Mouse (Mus musculus) intestine, embryonic 16.5 days (tissue): ENCODE measurements around the gene Gm21972. TPM values are rescaled to one million over a fixed set of nuclear protein-coding genes. Genes with fewer than 3 reads are reported as not detected.

Experiments
- ATAC-seq: fragments of 200-750 bp; cut with Nextera tagmentation; 2 replicates; pipeline ENCODE4 v1.8.0; 2017; ENCODE audit warnings: moderate TSS enrichment, moderate library complexity
- H3K27ac ChIP-seq: fragments of 300-500 bp; sonication (generic); 2 replicates; pipeline ENCODE4 v1.5.1; 2014; ENCODE audit warnings: mild to moderate bottlenecking, low read length
- H3K27me3 ChIP-seq: fragments of 300-500 bp; sonication (generic); replicated peaks from 2 replicates; pipeline ENCODE4 v1.6.1; 2014; ENCODE audit warnings: low read length, control low read depth, mixed read lengths; ENCODE audit not compliant: control insufficient read depth, insufficient read depth
- H3K36me3 ChIP-seq: fragments of 300-500 bp; sonication (generic); 2 replicates; pipeline ENCODE4 v1.6.1; 2014; ENCODE audit warnings: low read length, control low read depth; ENCODE audit not compliant: control insufficient read depth, insufficient read depth
- H3K4me1 ChIP-seq: fragments of 300-500 bp; sonication (generic); 2 replicates; pipeline ENCODE4 v1.6.1; 2014; ENCODE audit warnings: low read length, control low read depth, mixed read lengths; ENCODE audit not compliant: control insufficient read depth, insufficient read depth
- H3K4me2 ChIP-seq: fragments of 300-500 bp; sonication (generic); 2 replicates; pipeline ENCODE4 v1.6.1; 2014; ENCODE audit warnings: low read depth, low read length, control low read depth
- H3K4me3 ChIP-seq: fragments of 300-500 bp; sonication (generic); 2 replicates; pipeline ENCODE4 v1.5.1; 2014; ENCODE audit warnings: mild to moderate bottlenecking, low read length
- H3K9ac ChIP-seq: fragments of 300-500 bp; sonication (generic); 2 replicates; pipeline ENCODE4 v1.6.1; 2014; ENCODE audit warnings: low read depth, low read length
- H3K9me3 ChIP-seq: fragments of 300-500 bp; sonication (generic); 2 replicates; pipeline ENCODE4 v1.6.1; 2016; ENCODE audit warnings: low read length, control low read depth; ENCODE audit not compliant: control insufficient read depth
- WGBS: fragments of 180-500 bp; shearing (Covaris S2); extraction: QIAGEN DNeasy Blood & Tissue Kit; methylation state at CpG from one replicate; pipeline ENCODE4 v1.1.7; 2014; 5-methylcytosine and 5-hydroxymethylcytosine counted together
- polyA plus RNA-seq: library from polyadenylated mRNA; unstranded; fragments of >200 nt; fragmentation: Nextera tagmentation; extraction: Ambion mirVana; gene quantifications from 2 replicates; pipeline ENCODE4 v1.2.1, GENCODE M21; 2015

The Gm21972 gene
- polyA plus RNA-seq, 1 experiment from 2014 or later = not detected

DNA sequence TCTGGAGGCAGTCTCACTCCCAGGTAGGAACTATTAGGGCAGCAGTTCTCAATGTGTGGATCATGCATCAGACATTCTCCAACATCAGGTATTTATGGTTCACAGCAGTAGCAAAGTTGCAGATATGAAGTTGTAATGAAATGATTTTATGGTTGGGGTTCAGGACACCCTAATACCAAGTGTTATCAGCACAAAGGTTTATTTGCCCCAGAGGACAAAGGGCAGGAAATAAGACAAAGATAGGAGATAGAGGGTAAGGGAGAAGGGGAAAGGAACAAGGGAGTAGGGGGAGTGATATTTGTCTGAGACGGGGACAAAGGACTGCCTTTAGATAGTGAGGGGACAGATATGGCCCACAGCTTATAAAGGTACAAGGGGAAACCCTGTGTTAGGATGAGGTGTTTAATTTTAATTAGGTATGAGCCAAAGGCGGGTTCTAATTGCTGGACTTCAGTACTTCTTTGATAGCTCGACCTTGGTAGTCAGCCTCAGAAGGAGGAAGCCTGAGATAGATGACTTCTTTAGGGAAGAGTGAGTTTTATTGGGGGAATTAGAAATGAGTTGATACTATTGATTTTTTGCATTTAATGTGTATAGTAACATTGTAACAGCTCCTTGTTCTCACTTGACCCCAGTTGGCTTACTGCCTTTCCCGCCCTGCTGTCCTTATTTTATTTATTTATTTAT lies 50.3 kb downstream of the Gm21972 start:
- ATAC-seq = peak; percentile 80
- Histone ChIP-seq H3K4me2 (no peak overlapping the region), H3K27ac (no peak overlapping the region), H3K9ac (no peak overlapping the region), H3K4me3 (no peak overlapping the region), H3K4me1 (no peaks in the 10 kb centered on the region), H3K27me3 (no peaks in the 10 kb centered on the region), H3K9me3 (no peaks in the 10 kb centered on the region), H3K36me3 (no peaks in the 10 kb centered on the region)
- WGBS = 58% methylated on average over 4 of the region's 4 CpGs

DNA sequence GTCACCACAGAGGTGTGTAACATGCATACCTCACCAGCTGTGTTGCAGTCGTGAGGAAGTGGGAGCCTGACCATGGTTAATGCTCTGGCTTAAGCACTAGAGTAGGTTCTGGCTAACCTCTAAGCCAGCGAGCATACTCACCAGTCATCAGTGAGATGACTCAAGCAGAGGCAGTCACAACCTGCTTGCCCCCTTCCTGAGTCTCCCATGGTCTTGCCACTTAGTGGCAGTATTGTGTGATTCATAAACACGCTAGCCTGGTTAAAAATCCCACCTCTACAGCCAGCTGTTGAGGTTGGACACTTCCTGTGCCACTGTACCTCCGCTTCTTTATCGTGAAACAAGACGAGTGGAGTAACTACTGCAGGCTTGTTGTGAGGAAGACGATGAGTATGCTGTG lies 53.3 kb downstream of the Gm21972 start:
- Histone ChIP-seq H3K4me1 (no peaks in the 10 kb centered on the region), H3K36me3 (0 out of 2 replicates have a peak, but pooled peaks cover 2% of the 10 kb centered on the region), H3K27me3 (no peaks in the 10 kb centered on the region), H3K9ac (no peak overlapping the region), H3K27ac (no peak overlapping the region), H3K4me2 (no peak overlapping the region), H3K4me3 (no peak overlapping the region), H3K9me3 (no peaks in the 10 kb centered on the region)
- no peak for ATAC-seq
- WGBS = 82% methylated on average over 7 of the region's 7 CpGs

DNA sequence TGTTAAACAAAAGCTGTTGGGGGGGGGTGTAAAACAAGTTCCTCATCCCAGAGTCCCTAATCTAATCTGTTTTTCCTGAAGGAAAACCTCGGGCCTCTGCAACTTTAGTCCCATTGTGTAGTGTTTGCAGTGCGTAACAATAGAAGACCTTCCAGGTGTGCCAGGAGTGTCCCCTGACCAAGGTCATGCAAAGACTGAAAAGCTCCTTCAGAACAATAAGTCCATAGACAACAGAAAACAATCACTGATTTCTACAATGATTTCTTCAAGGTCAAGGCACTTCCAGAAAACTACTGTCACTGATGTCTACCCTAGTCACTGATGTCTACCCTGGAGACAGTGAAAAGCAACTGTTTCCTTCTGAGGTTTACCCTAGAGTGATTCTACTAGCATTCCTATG lies 54.4 kb downstream of the Gm21972 start:
- Histone ChIP-seq H3K36me3 (0 out of 2 replicates have a peak, but pooled peaks cover 2% of the 10 kb centered on the region), H3K4me1 (no peaks in the 10 kb centered on the region), H3K27me3 (no peaks in the 10 kb centered on the region), H3K9ac (no peak overlapping the region), H3K4me3 (no peak overlapping the region), H3K4me2 (no peak overlapping the region), H3K27ac (no peak overlapping the region), H3K9me3 (no peaks in the 10 kb centered on the region)
- ATAC-seq = no peak
- 62% methylated on average over 2 of the region's 2 CpGs for WGBS

DNA sequence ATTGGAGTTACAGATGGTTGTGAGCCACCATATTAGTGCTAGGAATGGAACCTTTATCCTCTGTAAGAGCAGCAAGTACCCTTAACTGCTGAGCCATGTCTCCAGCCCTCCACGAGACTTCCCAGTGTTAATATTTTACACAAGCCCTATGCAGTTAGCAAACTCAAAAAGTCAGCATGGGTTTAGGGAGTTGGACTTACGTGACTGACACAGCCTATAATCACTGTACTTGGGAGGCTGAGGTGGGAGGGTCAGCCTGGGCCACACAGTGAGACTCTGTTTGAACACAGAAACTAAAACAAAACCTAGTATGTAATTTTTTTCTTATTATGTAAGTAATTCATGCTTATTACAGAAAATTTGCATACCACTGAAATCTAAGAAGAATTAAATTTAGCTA lies 54.8 kb downstream of the Gm21972 start:
- Histone ChIP-seq H3K27ac (no peak overlapping the region), H3K4me1 (no peaks in the 10 kb centered on the region), H3K9me3 (no peaks in the 10 kb centered on the region), H3K27me3 (no peaks in the 10 kb centered on the region), H3K4me3 (no peak overlapping the region), H3K9ac (no peak overlapping the region), H3K4me2 (no peak overlapping the region), H3K36me3 (0 out of 2 replicates have a peak, but pooled peaks cover 2% of the 10 kb centered on the region)
- ATAC-seq = no peak
- 77% methylated on average over 2 of the region's 2 CpGs for WGBS

DNA sequence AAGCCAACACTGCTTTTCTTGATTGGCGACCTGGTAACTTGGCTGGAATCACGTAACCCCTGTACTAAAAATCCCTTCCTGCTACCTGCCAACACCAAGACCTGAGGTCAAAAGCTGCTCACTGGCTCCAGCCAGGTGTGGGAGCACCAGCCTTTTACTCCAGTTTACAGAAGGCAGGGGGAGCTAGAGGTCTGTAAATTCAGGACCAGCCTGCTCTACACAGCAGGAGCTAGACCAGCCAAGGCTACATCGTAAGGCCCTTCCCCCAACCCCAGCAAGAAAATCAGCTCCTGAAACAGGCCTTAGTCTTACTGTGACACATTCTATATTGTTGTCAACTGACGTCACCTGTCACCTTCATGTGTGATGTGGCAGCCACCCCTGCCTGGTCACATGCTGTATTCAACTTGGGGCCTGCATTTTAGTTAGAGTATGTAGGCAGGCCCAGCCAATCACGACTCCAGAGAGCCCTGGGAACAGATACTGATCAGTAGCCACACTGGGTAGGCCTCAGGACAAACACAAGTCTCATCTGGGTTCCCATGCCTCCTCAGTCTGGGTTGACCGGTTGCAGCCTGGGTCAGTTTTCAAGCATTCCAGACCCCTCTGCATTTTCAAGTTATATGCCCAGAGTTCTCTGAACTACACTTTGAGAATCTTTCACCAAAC lies 55.7 kb downstream of the Gm21972 start:
- WGBS = 83% methylated on average over 6 of the region's 6 CpGs
- Histone ChIP-seq H3K27me3 (no peaks in the 10 kb centered on the region), H3K27ac (no peak overlapping the region), H3K4me1 (no peaks in the 10 kb centered on the region), H3K4me2 (no peak overlapping the region), H3K36me3 (0 out of 2 replicates have a peak, but pooled peaks cover 2% of the 10 kb centered on the region), H3K9ac (no peak overlapping the region), H3K4me3 (no peak overlapping the region), H3K9me3 (no peaks in the 10 kb centered on the region)
- ATAC-seq = no peak

DNA sequence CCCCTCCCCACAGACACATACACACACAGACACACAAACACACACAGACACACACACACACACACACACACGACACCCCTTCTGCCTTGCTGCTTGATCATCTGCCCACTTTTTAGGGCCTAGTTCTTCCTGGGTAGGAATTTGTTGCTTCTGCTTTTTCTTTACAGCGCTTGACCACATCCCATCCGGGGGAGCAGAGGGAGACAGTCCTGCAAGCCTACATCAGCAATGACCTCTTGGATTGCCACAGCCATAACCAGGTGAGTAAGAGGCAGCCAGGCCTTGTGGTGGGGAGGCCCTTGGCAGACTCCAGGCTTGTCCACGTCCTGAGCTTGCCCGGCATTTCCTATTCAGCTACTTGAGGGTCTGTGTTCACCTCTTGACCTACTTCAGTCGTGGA lies 57.4 kb downstream of the Gm21972 start:
- no peaks in the 10 kb centered on the region for H3K9me3 ChIP-seq
- 88% methylated on average over 6 of the region's 6 CpGs for WGBS
- H3K4me2 ChIP-seq = no peak overlapping the region
- ATAC-seq = no peak
- H3K4me3 ChIP-seq = no peak overlapping the region
- no peak overlapping the region for H3K9ac ChIP-seq
- no peak overlapping the region for H3K27ac ChIP-seq
- no peaks in the 10 kb centered on the region for H3K27me3 ChIP-seq
- no peaks in the 10 kb centered on the region for H3K4me1 ChIP-seq
- H3K36me3 ChIP-seq = 0 out of 2 replicates have a peak, but pooled peaks cover 2% of the 10 kb centered on the region

DNA sequence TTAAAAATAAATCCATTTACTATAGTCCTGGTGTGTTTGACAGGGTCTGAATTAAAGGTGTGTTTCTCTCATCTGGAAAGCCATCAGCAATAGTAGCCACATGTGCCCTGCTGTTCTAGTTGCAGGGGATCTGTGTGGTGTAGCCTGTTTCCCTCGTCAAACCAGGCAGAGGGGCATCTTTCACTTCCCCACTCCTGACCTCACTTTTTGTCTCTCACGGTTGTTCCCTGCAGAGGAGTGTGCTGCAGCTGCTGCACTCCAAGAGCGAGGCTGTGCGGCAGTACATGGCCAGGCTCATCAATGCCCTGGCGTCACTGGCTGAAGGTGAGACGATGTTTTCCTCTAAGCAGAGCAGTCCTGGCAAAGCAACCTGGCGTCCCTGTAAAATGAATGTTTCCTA lies 60.6 kb downstream of the Gm21972 start:
- Histone ChIP-seq H3K36me3 (0 out of 2 replicates have a peak, but pooled peaks cover 2% of the 10 kb centered on the region), H3K4me1 (no peaks in the 10 kb centered on the region), H3K9ac (no peak overlapping the region), H3K4me2 (no peak overlapping the region), H3K27ac (no peak overlapping the region), H3K9me3 (no peaks in the 10 kb centered on the region), H3K4me3 (no peak overlapping the region), H3K27me3 (no peaks in the 10 kb centered on the region)
- 79% methylated on average over 7 of the region's 7 CpGs for WGBS
- no peak for ATAC-seq

DNA sequence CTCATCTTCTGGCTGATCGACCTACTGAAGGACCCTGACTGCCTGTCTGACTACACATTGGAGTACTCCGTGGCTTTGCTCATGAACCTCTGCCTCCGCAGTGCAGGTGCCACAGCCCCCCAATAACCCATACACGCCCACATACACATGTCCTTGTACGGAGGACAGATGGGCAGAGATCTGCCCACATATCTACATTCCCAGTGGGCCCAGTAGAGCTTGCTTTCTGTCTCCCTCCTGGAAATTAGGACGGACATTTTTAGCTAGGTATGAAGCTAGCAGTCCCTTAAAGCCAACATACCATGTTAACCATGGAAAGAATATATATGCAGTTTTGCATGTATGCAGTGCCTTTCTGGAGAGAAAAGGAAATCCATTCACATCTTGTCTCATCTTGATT lies 64.8 kb downstream of the Gm21972 start:
- no peak for ATAC-seq
- Histone ChIP-seq H3K27me3 (no peaks in the 10 kb centered on the region), H3K4me2 (no peak overlapping the region), H3K4me1 (no peaks in the 10 kb centered on the region), H3K36me3 (peaks cover 8% of the 10 kb centered on the region; the same call in 1 of the 2 replicates), H3K9me3 (no peaks in the 10 kb centered on the region), H3K4me3 (no peak overlapping the region), H3K9ac (no peak overlapping the region), H3K27ac (no peak overlapping the region)
- 89% methylated on average over 6 of the region's 6 CpGs for whole genome bisulfite sequencing

DNA sequence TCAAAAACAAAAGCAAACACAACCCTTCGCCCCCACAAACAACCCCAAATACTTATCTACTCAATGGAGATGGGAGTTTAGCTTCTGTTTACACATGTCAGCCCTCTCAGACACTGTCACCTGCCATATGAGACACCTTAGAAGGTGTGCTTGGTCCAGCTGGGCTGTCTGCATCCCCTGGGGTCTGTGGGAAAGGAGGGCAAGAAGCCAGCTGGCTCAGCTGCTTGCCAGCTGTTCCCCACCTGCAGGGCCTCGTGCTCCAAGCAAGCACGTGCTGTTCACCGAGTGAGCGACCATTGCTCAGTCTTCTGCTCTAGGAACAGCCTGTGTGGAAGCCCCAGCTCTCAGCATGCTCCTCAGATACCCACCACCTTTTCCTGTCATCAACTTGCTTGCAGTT lies 65.6 kb downstream of the Gm21972 start:
- H3K27ac ChIP-seq = no peak overlapping the region
- H3K27me3 ChIP-seq = no peaks in the 10 kb centered on the region
- peaks cover 8% of the 10 kb centered on the region; the same call in 1 of the 2 replicates for H3K36me3 ChIP-seq
- H3K4me3 ChIP-seq = no peak overlapping the region
- no peak overlapping the region for H3K4me2 ChIP-seq
- no peaks in the 10 kb centered on the region for H3K9me3 ChIP-seq
- no peaks in the 10 kb centered on the region for H3K4me1 ChIP-seq
- H3K9ac ChIP-seq = no peak overlapping the region
- ATAC-seq = no peak
- 71% methylated on average over 5 of the region's 5 CpGs for WGBS
